In genomic region chr10:31312865-31313848, GRCm38 (mm10) we compare ENCODE assay signal across 7 mouse cellular contexts. TPM values are rescaled to one million over a fixed set of nuclear protein-coding genes. Genes with fewer than 3 reads are reported as not detected.
DNase-seq lines count a peak whose midpoint lies in the region; ATAC-seq and TF ChIP-seq lines count a peak whose summit lies in the region.

Hddc2 (plus strand) TSS chr10:31313383.

- H3K9me3 ChIP-seq in embryonic facial prominence, embryonic 10.5 days, result no peaks in the 10 kb centered on the region
- no peaks in the 10 kb centered on the region for H3K9me3 ChIP-seq in limb, embryonic 12.5 days
- no peaks in the 10 kb centered on the region for H3K9me3 ChIP-seq in midbrain, embryonic 15.5 days

- H3K9ac ChIP-seq in limb, embryonic 12.5 days (replicated peaks), result peak within 1 kb of the TSS; percentile 77
- peak within 1 kb of the TSS; percentile 69 for H3K9ac ChIP-seq in midbrain, embryonic 15.5 days

- peaks cover 23% of the 10 kb centered on the region for H3K36me3 ChIP-seq in embryonic facial prominence, embryonic 10.5 days (replicated peaks)
- peaks cover 19% of the 10 kb centered on the region for H3K36me3 ChIP-seq in limb, embryonic 12.5 days
- no peaks in the 10 kb centered on the region for H3K36me3 ChIP-seq in midbrain, embryonic 15.5 days (replicated peaks)
- H3K36me3 ChIP-seq in spleen, adult 2 months (ENCODE audit: control insufficient read depth, insufficient read depth, low read length), result peaks cover 8% of the 10 kb centered on the region

- WGBS in embryonic facial prominence, embryonic 10.5 days, result 4% methylated on average over 44 of the region's 44 CpGs
- 3% methylated on average over 43 of the region's 44 CpGs for WGBS in limb, embryonic 12.5 days
- WGBS in midbrain, embryonic 15.5 days, result 3% methylated on average over 44 of the region's 44 CpGs
- WGBS in spleen, adult 2 months, result 5% methylated on average over 43 of the region's 44 CpGs

- TF ChIP-seq CTCF in spleen, adult 2 months (IDR thresholded peaks at IDR 0.05; ENCODE audit: extremely low read depth, insufficient read depth, insufficient read length, insufficient replicate concordance), result no peak

- peak within 1 kb of the TSS; percentile 63 for H3K4me2 ChIP-seq in limb, embryonic 12.5 days
- peak within 1 kb of the TSS; percentile 75 for H3K4me2 ChIP-seq in midbrain, embryonic 15.5 days

- peak within 1 kb of the TSS; percentile 96 for H3K27ac ChIP-seq in embryonic facial prominence, embryonic 10.5 days (replicated peaks)
- peak within 1 kb of the TSS; percentile 94 for H3K27ac ChIP-seq in limb, embryonic 12.5 days
- H3K27ac ChIP-seq in midbrain, embryonic 15.5 days, result peak within 1 kb of the TSS; percentile 88
- H3K27ac ChIP-seq in spleen, adult 2 months (ENCODE audit: insufficient read depth, low read length), result peak within 1 kb of the TSS; percentile 96

- peak within 1 kb of the TSS; percentile 75 for H3K4me3 ChIP-seq in embryonic facial prominence, embryonic 10.5 days
- H3K4me3 ChIP-seq in limb, embryonic 12.5 days (replicated peaks), result peak within 1 kb of the TSS; percentile 62
- H3K4me3 ChIP-seq in midbrain, embryonic 15.5 days, result peak within 1 kb of the TSS; percentile 69
- peak within 1 kb of the TSS; percentile 86 for H3K4me3 ChIP-seq in spleen, adult 2 months (ENCODE audit: extremely low read depth, insufficient read depth, insufficient read length)

- DNase-seq in adrenal gland, postnatal 14 days, result peak; percentile 88
- DNase-seq in embryonic facial prominence, embryonic 10.5 days (ENCODE audit: low spot score), result peak; percentile 90
- DNase-seq in kidney, adult 11 months, result peak; percentile 75
- DNase-seq in spleen, adult 2 months (ENCODE audit: low read depth in 1 of 2, low spot score in 2 of 2), result peak; percentile 69 to 74

- H3K4me1 ChIP-seq in embryonic facial prominence, embryonic 10.5 days, result peaks cover 11% of the 10 kb centered on the region
- H3K4me1 ChIP-seq in limb, embryonic 12.5 days (replicated peaks), result peaks cover 6% of the 10 kb centered on the region
- peaks cover 11% of the 10 kb centered on the region for H3K4me1 ChIP-seq in midbrain, embryonic 15.5 days
- H3K4me1 ChIP-seq in spleen, adult 2 months (ENCODE audit: control insufficient read depth, insufficient read depth, insufficient read length), result no peaks in the 10 kb centered on the region

- no peaks in the 10 kb centered on the region for H3K27me3 ChIP-seq in embryonic facial prominence, embryonic 10.5 days (replicated peaks; ENCODE audit: low read depth, poor library complexity, severe bottlenecking)
- no peaks in the 10 kb centered on the region for H3K27me3 ChIP-seq in limb, embryonic 12.5 days
- H3K27me3 ChIP-seq in midbrain, embryonic 15.5 days (replicated peaks), result no peaks in the 10 kb centered on the region
- no peaks in the 10 kb centered on the region for H3K27me3 ChIP-seq in spleen, adult 2 months (ENCODE audit: control insufficient read depth, insufficient read depth, low read length)

- ATAC-seq in granulocyte monocyte progenitor cell, adult 5-6 weeks (replicated peaks; ENCODE audit: poor library complexity, severe bottlenecking), result peak; percentile 85
- peak; percentile 94 for ATAC-seq in limb, embryonic 12.5 days (ENCODE audit: insufficient number of reproducible peaks, insufficient read depth, low FRiP score, low TSS enrichment, low read depth)
- peak; percentile 97 for ATAC-seq in midbrain, embryonic 15.5 days (replicated peaks)

- peak; percentile 64 for TF ChIP-seq POLR2A in spleen, adult 2 months (IDR thresholded peaks at IDR 0.05; ENCODE audit: low read depth, low read length)

RNA-seq across cellular contexts. Expression of gene Hddc2, which starts in this region (rescaled TPM):
- total RNA-seq in adrenal gland, postnatal 14 days (2021), result 34.9 and 36.9 TPM in 2 replicates
- polyA plus RNA-seq in embryonic facial prominence, embryonic 10.5 days (2016; fragmentation: Nextera tagmentation; extraction: Ambion mirVana), result 94.9 and 97.4 TPM in 2 replicates
- total RNA-seq in granulocyte monocyte progenitor cell, adult 5-6 weeks (2014; fragmentation: Nextera tagmentation), result 32.6 and 43.8 TPM in 2 replicates
- total RNA-seq in granulocyte monocyte progenitor cell, adult 5-6 weeks (2017), result 51.1 and 59.3 TPM in 2 replicates
- polyA plus RNA-seq in limb, embryonic 12.5 days (2016; fragmentation: Nextera tagmentation; extraction: Ambion mirVana), result 85.9 and 88.8 TPM in 2 replicates
- 51.8 and 53.3 TPM in 2 replicates for polyA plus RNA-seq in midbrain, embryonic 15.5 days (2015; fragmentation: Nextera tagmentation; extraction: Ambion mirVana)
- 4.7 and 6.1 TPM in 2 replicates for polyA plus RNA-seq in spleen, adult 2 months (2012; rRNA removed)

Comparison
In these comparisons a context has a peak if more than half of its experiments do, and no peak if none do; other contexts are left out.
1. Peak in every context shown above with its lines: DNase-seq, ATAC-seq, H3K4me3 ChIP-seq and H3K27ac ChIP-seq.